Mouse (Mus musculus) telencephalon, adult 2 months (tissue): ENCODE results near the gene Filip1l.
A peak's percentile ranks its signal among the peaks of the same experiment; 100 is the strongest.

Experiments
- DNase-seq: peaks from one replicate; pipeline ENCODE4 v3.0.0-alpha.2; 2011; ENCODE audit warnings: low read depth, low spot score

Gene Filip1l

DNA sequence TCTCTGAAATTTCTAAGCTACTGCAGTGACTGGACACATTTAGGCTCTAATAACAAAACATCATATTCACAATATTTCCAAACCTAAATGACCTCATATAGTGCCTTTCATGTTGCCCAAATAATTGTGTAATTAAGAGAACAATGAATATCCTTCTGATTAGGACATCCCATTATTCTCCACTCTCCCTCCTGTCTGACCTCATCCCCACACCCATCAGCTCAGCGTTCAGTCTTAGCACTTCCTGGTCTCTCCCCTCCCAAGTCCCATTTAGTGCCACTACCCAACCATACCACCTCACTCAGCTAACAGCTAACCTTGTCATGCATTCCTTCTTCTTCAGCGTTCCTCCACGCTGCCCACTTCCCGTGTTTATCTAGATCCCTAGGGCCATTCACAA is 130.0 kb downstream of the Filip1l start:
- DNase-seq, result no peak

DNA sequence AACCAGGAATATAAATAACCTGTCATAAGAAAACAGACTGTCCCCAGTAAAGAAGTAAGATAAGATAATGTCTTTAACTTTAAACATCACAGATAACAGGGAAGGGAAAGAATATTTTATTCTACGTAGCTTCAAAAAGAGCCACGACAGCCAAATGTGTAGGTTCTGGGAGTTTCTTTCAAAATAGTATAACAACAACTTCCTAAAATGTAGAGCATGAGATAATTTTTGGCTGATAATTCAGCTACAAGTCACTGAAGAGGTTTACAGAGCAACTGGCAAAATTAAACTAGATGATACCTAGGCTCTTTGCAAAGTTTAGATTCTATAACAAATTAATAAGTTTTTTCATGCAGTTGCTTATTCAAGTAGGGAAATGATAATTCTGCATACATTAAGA is 130.6 kb downstream of the Filip1l start:
- DNase-seq, result no peak

DNA sequence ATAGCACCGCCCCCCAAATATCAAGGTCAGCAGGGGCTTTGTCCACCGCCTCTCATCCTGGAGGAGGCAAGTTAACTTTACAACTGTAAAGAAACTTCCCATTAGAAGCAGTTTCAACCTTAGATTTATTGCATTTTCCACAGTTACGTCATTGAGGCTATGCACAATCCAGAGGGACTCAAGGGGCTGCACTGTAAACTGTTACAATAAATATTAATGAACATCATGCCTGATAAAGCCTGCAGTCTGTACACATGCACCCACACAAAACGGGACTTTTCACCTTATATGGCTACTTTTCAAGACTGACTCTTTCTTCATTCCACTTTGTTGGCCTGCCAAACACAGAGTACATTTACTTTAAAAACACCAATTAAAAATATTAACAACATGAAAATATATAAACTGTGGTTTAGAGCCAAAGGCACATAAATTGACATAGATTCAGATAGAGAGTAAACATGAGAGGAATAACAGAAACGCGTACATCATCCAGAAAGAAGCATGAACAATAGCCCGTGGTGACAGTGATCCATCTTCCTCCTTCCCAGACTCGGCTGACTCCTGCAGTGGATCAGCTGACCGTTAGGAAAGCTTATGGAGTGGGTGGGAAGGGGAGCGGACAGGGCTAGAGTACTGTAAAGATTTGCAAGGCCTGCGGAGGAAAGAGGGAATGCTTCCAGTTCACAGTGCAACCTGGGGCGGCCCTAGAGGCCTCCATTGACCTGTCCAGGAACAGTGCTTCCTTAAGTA is 131.3 kb downstream of the Filip1l start:
- no peak for DNase-seq

DNA sequence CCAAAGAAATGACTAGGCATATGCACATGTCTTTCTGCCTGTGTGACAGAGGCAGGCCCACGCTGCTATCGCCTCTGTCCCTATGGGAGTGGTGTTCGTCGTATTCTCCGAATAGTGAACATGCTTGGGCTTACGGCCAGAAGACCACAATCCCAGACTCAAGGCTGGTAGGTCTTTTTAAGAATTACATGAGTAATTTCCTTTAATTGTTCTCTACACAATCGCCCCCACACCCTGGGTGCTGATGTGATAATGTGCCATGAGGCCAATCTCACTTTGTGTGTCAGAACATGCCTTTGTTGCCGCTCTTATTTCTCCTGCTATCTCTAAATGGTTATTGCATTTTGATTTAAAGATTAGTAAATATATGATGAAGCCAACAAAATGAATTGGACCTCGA is 132.4 kb downstream of the Filip1l start:
- no peak for DNase-seq

DNA sequence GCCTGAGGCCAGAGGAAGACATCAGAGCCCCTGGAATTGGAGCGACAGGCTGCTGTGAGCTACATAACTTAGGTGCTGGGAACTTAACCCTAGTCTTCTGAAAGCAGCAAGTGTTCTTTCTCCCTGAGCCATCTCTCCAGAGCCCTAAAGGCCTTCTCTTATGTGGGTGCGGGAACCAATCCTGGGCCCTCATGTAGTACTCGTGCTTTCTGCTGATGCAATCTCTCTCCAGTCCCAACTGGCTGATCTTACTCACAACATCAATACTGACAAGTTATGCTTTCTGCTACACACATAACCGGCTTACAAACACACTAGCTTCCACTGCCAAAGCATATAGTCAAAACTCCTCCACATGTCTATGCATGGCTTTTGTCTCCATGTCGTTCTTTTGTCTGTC is 133.4 kb downstream of the Filip1l start:
- DNase-seq, result no peak

DNA sequence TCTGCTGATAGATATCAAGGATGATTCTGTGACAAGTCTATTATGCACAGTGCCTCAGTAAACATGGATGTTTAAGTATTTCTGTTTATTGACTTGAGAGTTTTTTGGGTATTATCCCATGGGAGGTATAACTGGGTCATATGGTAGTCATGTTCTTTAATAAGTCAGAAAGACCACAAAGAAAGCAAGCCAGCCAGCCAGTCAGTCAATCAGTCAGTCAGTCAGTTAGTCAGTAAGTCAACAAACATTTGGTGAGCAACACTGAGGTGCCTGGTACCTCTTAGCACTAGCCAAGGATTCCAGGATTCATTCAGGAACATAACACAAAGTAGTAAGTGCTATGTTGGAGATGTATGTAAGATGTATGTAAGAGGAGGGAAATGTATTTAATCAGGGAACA is 135.8 kb downstream of the Filip1l start:
- no peak for DNase-seq

DNA sequence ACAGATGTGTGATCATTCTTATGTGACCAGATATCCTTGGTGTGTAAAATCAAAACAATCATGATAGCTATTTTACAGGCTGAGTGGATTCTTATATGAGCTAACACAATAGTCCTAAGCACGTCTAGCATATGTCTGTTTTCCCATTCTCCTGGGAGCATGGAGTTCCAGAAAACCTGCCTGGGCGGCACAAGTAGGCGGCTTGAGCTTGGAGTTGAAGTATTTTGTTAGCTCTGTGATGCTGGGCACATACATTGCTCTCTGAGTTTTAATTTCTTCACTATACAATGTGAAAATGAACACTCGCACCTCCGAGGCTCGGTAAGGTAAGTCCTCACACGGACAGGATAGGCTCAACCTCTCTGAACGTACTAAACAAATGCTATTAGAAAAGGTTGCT is 137.8 kb downstream of the Filip1l start:
- peak; percentile 23 for DNase-seq

DNA sequence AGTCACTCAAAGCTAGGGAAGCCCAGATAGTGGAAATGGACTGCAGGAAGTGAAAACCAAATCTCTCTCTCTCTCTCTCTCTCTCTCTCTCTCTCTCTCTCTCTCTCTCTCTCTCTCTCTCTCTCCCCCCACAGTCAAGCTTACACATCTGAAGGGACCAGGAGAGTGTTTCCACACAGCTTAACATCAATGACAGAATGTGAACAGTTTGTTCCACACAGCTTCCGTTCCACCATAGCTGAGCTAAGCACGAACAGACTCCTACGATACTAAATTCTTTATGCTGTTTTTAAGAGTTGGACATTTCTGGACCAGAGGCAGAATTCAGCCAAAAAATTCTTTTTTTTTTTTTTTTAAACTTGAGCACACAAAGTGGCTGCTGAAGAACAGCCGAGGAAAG is 139.0 kb downstream of the Filip1l start:
- peak; percentile 31 for DNase-seq

DNA sequence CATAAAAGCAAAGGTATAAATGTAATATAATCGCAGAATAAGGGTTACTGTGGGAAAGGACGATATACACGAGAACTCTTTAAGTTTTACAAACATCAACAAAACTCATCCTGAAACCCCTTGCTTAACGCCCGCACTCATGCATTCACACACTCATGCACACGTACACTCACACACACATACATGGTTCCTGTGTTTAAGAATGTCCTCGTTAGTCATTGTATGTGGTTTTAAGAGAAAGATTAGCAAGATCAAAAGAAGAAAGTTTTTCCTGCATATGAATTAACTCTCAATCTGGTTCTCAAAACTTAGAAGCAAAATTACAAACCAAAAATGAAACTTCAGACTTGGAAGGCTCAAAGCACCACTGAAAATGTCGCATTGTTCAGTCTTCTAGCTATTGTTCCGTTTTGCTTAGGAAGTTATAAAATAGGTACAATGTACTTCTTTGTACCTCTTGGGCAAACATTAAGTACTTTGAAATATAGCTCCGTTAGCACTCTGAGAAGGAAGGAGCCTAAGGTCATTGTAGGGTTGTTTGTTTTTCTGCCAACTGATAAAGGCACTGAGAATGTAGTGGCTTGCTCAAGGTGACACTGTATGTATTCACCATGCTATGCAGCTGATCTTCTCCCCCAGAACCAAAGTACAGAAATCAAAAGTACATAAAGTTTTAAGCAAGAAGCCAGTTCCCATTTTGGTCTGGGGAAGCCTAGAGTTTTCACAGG is 142.7 kb downstream of the Filip1l start:
- DNase-seq, result no peak

DNA sequence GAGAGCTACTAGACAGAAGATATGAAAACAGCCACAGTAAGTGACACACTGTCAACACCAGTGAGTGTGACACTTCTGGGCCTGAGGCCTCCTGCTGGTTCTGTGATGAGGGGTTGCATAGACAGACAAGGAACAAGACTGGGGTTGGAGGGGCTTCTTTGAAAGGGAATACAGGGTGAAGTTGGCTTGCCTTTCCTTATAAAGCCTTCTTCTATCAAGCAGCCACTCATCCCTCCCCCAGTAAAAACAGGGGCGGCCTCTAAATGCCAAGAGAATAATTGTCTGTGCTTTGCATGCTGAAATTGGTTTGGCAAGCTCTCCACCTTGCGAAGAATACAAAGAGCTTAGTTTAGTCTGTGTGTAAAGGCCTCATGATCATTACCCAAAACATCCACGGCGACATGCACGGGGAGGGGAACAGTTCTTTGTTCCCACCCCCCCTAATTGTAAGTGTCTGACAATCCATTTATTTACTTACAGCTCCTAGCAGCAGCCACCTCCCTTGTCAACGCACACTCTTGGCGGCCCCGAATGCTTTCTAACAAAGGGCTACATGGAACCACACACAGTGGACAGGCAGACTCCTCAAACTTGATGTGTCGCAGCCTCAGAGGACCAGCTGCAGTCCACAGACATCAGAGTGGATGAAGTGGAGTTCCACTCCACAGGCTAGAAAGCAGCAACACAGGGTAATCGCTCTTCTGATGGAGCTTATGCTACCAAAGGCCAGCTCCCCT is 143.7 kb downstream of the Filip1l start:
- DNase-seq, result peak; percentile 54

DNA sequence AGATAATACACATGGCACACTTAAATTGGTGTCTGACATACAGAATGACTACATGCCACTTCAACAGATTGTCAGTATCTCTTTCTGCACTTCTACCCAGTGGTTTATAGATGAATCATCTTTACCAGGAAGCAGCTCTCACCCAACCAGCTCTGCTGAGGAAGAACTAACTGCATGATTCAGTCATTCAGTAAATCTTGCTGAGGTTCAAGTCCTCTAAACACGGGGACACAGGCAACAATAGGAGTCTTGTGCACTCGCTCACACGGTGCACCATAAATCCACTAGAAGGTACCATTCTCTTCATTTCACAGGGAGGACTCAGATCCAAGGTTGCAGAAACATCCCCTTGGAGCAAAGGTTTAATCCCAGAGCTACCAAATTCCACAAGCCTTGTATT is 148.0 kb downstream of the Filip1l start:
- DNase-seq, result no peak

DNA sequence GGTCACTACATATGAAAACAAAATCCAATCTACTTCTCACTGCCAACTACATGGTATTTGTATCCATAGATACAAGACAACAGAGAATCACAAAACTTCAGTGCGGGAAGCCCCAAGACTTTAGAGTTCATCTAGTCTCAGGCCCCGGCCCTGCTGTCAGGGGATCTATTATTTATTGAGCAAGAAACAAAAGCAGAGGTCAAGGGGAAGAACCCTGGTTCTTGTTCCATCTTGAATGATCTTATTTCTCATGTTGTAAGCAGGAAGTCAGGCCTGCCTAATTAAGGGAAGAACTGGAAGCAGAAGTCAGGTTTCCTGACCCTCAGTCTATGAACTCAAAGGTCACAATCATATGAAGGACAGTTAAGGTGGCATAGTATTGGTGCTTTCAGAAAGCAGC is 149.3 kb downstream of the Filip1l start:
- no peak for DNase-seq

DNA sequence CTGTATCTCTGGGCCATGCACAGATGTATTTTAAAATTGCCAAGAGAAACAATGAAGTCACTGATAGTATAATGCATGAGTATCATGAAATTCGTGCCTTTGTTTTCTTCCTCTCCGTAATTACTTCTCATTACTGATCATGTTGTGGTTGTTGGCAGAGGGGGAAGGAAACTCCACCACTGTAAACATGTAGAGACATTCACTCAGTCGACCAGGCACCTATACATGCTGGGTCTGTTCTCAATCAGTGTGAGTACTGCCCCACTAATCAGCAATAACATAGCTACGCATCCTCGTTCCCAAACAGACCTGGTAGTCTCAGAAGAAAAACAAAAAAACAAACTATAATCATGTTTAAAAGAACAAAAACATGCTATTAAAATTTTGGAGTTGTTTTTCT is 149.9 kb downstream of the Filip1l start:
- no peak for DNase-seq

DNA sequence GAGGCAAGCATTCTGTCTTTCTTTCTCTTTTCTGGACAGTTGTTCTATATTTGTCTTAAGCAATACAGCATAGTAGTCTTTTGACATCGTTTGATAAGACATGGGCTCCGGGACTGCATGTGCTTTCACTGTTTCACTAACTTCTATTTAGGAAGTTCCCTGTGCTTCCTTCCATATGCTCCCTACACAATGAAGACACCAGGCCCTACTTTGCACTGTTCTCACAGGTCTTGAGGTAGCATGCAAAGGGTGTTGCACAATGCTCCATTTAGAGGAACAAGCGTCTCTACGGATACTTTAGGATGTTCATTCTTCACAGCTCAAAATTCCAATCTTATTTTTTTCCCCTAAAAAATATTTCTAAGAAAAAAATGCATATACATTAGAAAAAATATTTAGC is 151.8 kb downstream of the Filip1l start:
- no peak for DNase-seq

DNA sequence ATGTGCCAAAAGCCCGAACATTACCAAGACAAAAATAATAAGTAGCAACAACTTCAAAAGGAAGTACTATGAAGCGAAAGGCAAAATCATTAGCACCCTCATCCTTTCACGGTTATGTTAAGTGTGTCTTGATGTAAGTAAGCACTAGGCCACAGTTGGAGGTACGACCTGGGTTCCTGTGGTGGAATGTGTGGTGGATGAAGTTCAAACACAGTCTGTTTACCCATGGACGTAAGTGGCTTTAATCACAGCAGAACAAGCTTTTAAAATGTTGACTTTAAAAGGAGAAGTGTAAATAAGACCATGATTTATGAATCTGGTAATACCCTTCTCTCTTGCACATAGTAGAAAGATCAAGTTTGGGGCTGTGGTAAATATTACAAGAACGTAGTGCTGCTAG is 153.2 kb downstream of the Filip1l start:
- DNase-seq, result no peak

DNA sequence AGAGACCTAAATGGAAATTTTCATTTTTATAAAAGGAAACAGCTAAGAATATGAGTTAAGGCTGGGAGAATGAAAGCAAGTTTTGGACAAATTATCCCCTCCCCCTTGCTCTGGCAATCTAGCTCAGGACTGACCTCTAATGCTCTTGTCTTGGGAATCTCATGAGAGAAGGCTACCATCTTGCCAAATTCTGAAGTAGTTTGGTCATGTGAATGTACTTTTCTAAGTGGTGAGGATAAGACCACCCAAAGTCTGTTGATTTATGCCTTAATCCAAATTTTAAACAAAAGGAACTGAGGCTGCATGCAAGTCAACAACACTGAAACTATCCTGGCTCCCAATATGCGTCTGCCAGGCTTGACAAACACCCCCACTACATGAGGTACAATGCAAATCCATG is 155.5 kb downstream of the Filip1l start:
- DNase-seq, result no peak

DNA sequence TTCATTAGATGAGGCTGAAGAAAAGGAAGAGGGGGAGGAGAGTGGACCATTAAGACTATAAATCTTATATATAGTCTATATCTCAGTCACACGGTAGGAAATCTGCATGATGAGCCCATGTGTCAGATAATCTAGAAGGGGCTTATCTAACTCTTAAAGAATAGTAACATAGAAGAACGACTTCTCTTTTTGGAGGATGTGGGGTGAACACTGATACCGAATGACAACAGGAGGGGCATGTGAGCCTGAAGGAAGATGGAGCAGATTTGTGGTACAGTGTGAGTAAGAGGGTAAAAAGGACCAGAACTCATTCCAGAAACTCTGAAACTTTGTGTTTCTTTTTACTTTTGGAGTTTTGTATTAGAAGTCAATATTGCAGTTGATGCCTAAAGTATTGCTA is 156.2 kb downstream of the Filip1l start:
- no peak for DNase-seq

DNA sequence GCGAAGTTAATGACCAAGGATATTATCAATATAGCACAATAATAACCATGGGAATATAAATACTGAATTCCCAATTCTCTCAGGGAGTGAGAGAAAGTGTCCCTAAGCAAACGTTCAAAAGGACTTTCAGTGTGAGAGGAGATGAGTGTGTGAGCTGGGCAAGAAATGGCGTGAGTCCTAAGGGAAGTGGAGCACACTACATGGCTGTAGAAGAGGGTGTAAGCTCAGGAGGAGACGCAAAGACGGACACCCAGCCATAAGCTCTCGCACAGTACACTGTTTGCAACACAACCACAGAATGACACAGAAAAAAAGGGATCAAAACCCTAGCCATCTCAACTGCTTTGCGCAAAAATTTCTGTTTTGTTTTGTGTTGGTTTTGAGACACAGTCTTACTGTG is 160.7 kb downstream of the Filip1l start:
- DNase-seq, result no peak

DNA sequence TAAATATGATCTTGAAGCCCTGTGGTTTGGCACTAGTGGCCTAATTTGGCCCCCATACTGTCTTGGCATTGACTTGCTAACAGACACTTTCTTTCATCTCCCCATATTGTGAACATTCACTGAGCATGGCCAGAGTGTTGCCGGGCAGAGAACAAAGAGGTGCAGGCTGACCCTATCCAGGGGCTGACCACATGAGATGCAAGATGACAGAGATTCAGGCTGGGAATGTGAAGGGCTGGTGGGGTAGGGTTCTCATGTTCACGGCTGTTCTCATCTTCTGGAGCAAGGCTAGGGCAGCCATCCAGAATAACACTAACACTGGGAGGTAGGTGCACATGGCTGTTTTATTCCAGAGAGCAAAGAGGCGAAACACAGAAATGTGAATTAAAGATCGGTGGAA is 161.5 kb downstream of the Filip1l start:
- no peak for DNase-seq

DNA sequence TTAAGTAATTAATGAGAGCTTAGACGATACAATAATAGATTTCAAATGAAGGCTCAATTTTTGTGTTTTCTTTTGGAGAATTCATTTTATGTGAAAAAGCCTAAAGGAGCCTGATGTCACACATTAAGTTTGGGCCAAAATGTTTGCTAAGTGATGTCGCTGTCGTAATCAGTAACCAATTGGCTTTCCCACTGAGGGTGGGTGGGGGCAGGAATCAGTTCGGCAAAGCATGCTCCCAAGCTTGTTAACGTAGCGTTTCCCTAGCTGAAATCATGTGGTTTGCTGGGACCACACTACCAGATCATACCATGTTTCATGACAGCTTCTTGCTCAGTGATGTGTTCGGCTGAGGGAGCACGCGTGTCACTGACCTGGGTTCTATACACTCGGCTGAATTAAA is 162.7 kb downstream of the Filip1l start:
- DNase-seq, result no peak

DNA sequence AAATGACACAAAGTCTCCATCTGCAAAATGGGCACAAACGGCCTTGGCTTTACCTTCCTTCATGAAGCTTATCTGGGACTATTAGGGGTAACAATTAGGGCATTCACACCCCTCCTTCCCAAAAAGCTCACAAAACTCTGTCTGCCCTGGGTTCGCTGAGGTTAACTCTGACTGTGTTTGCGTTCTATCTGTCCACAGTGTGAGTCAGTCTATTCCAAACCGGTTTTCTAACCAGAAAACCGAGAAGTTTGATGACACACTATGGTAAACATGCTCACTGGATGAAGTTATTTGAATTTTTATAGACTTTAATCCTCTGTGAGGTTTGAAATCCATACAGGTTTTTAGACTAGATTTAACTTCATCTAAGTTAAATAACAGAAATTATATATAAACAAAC is 172.2 kb downstream of the Filip1l start:
- no peak for DNase-seq

DNA sequence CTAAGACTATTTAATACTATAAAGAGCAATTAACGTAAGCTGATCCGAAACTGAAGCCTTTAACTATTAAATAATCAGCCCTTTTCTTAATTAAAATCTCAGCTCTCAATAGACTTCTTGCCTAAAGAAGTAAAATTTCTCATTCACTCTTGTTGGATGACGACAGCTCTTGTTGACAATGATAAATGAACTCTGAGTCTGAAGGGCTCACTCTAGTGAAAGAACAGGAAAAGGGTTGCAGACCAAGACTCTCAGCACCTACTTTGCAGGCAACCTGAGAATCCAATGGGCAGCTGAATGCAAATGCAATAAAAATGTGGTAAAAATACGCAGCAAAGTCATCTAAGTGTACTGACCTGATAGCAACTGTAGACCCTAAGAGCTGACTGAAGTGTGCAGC is 172.6 kb downstream of the Filip1l start:
- DNase-seq, result no peak

DNA sequence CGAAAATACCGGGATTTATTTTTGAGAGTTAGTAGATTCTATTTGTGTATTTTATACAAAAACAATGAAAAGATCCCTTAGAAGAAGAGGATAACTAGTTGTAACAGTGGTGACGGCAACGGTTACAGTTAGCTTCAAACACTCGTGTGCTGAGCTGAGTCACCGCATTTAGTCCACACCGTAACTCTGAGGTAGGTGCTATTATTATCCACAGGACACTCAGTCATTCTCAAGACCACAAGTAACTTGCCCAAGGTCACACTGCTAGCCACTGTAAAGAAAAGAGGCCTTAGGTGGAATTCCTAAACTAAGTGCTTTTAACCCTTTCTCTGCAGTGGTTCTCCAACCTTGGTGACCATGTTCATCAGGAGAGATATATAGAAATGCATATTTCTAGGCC is 174.0 kb downstream of the Filip1l start:
- DNase-seq, result no peak
